Mouse (Mus musculus): ENCODE measurements around the gene Unc119b.
"Not testable (repeated sequence)": the region's sequence is repeated elsewhere in the genome, so short reads cannot be mapped to it uniquely, and the experiment has no call there.

The Unc119b gene

GRCm38 (mm10) chr5:115081636-115082035 is 53.1 kb downstream of the Unc119b start:
- no peak for DNase-seq

GRCm38 (mm10) chr5:115076144-115076901 is 58.5 kb downstream of the Unc119b start:
- DNase-seq = peak; percentile 77

GRCm38 (mm10) chr5:115074749-115075148 is 60.0 kb downstream of the Unc119b start:
- no peak for DNase-seq

- not testable (repeated sequence) for DNase-seq
Observed at GRCm38 (mm10) chr5:115073306-115073705, 61.5 kb downstream of the Unc119b start.

Data from kidney, adult 9 months (tissue).